Mouse (Mus musculus) heart, embryonic 16.5 days (tissue): ENCODE measurements around the gene Cyp17a1. TPM values are rescaled to one million over a fixed set of nuclear protein-coding genes. Genes with fewer than 3 reads are reported as not detected.
A peak's percentile ranks its signal among the peaks of the same experiment; 100 is the strongest.

Experiments
- ATAC-seq: fragments of 200-750 bp; cut with Nextera tagmentation; replicated peaks from 2 replicates; pipeline ENCODE4 v1.8.0; 2017; ENCODE audit warnings: moderate number of reproducible peaks; ENCODE audit not compliant: insufficient read depth, low FRiP score; ENCODE audit errors: extremely low read depth
- H3K27ac ChIP-seq: fragments of 300-500 bp; sonication (generic); 2 replicates; pipeline ENCODE4 v1.5.1; 2014; ENCODE audit warnings: mild to moderate bottlenecking, low read length, control low read depth, moderate library complexity
- H3K27me3 ChIP-seq: fragments of 300-500 bp; sonication (generic); 2 replicates; pipeline ENCODE4 v1.6.1; 2014; ENCODE audit warnings: low read length, mixed read lengths; ENCODE audit not compliant: control insufficient read depth, insufficient read depth
- H3K36me3 ChIP-seq: fragments of 300-500 bp; sonication (generic); 2 replicates; pipeline ENCODE4 v1.6.1; 2014; ENCODE audit not compliant: control insufficient read depth, insufficient read depth
- H3K4me1 ChIP-seq: fragments of 300-500 bp; sonication (generic); 2 replicates; pipeline ENCODE4 v1.6.1; 2014; ENCODE audit warnings: low read length, mixed read lengths; ENCODE audit not compliant: control insufficient read depth, insufficient read depth
- H3K4me2 ChIP-seq: fragments of 300-500 bp; sonication (generic); 2 replicates; pipeline ENCODE4 v1.6.1; 2014; ENCODE audit warnings: low read depth, mild to moderate bottlenecking, control low read depth, low read length
- H3K4me3 ChIP-seq: fragments of 300-500 bp; sonication (generic); 2 replicates; pipeline ENCODE4 v1.5.1; 2014; ENCODE audit warnings: mild to moderate bottlenecking, control low read depth, low read length
- H3K9ac ChIP-seq: fragments of 300-500 bp; sonication (generic); 2 replicates; pipeline ENCODE4 v1.6.1; 2014; ENCODE audit warnings: low read length, control low read depth
- H3K9me3 ChIP-seq: fragments of 300-500 bp; sonication (generic); replicated peaks from 2 replicates; pipeline ENCODE4 v1.6.1; 2016; ENCODE audit warnings: low read length; ENCODE audit not compliant: control insufficient read depth
- WGBS: fragments of 180-500 bp; shearing (Covaris S2); extraction: QIAGEN DNeasy Blood & Tissue Kit; methylation state at CpG from one replicate; pipeline ENCODE4 v1.1.7; 2014; 5-methylcytosine and 5-hydroxymethylcytosine counted together
- polyA plus RNA-seq: library from polyadenylated mRNA; unstranded; fragments of >200 nt; fragmentation: Nextera tagmentation; extraction: Ambion mirVana; gene quantifications from 2 replicates; pipeline ENCODE4 v1.2.1, GENCODE M21; 2015

Cyp17a1 gene
- polyA plus RNA-seq, 1 experiment from 2014 or later, result 1.7 TPM

GRCm38 (mm10) chr19:46640780-46641179, 32.2 kb downstream of the Cyp17a1 start:
- no peak overlapping the region for H3K4me2 ChIP-seq
- peak overlapping the region; percentile 32; the same call in 1 of the 2 replicates for H3K9ac ChIP-seq
- no peaks in the 10 kb centered on the region for H3K27me3 ChIP-seq
- H3K36me3 ChIP-seq, result peaks cover 11% of the 10 kb centered on the region
- H3K4me3 ChIP-seq, result no peak overlapping the region
- WGBS, result 86% methylated on average over 8 of the region's 8 CpGs
- H3K4me1 ChIP-seq, result peaks cover 80% of the 10 kb centered on the region
- no peaks in the 10 kb centered on the region for H3K9me3 ChIP-seq
- H3K27ac ChIP-seq, result peak overlapping the region; percentile 90
- no peak for ATAC-seq

GRCm38 (mm10) chr19:46639496-46639895, 33.5 kb downstream of the Cyp17a1 start:
- no peak for ATAC-seq
- H3K4me2 ChIP-seq, result no peak overlapping the region
- peaks cover 11% of the 10 kb centered on the region for H3K36me3 ChIP-seq
- peak overlapping the region; percentile 62 for H3K27ac ChIP-seq
- H3K4me3 ChIP-seq, result no peak overlapping the region
- peaks cover 77% of the 10 kb centered on the region for H3K4me1 ChIP-seq
- H3K9ac ChIP-seq, result no peak overlapping the region; the same call in 1 of the 2 replicates
- H3K27me3 ChIP-seq, result no peaks in the 10 kb centered on the region
- no peaks in the 10 kb centered on the region for H3K9me3 ChIP-seq
- 77% methylated on average over 14 of the region's 14 CpGs for WGBS

GRCm38 (mm10) chr19:46639053-46639452, 33.9 kb downstream of the Cyp17a1 start:
- H3K9ac ChIP-seq, result no peak overlapping the region

GRCm38 (mm10) chr19:46637598-46637997, 35.4 kb downstream of the Cyp17a1 start:
- H3K4me2 ChIP-seq, result no peak overlapping the region
- no peaks in the 10 kb centered on the region for H3K27me3 ChIP-seq
- no peak overlapping the region for H3K4me3 ChIP-seq
- 67% methylated on average over 6 of the region's 6 CpGs for WGBS
- H3K27ac ChIP-seq, result no peak overlapping the region
- H3K9ac ChIP-seq, result no peak overlapping the region
- peaks cover 11% of the 10 kb centered on the region for H3K36me3 ChIP-seq
- no peak for ATAC-seq
- H3K4me1 ChIP-seq, result peaks cover 68% of the 10 kb centered on the region
- H3K9me3 ChIP-seq, result no peaks in the 10 kb centered on the region

More at GRCm38 (mm10) chr19:46639053-46639452, 33.9 kb downstream of the Cyp17a1 start:
- H3K4me1 ChIP-seq, result peaks cover 76% of the 10 kb centered on the region
- H3K4me2 ChIP-seq, result no peak overlapping the region
- no peaks in the 10 kb centered on the region for H3K9me3 ChIP-seq
- no peak for ATAC-seq
- H3K36me3 ChIP-seq, result peaks cover 11% of the 10 kb centered on the region
- H3K27me3 ChIP-seq, result no peaks in the 10 kb centered on the region
- H3K27ac ChIP-seq, result peak overlapping the region; percentile 62
- H3K4me3 ChIP-seq, result no peak overlapping the region

- H3K27me3 ChIP-seq, result no peaks in the 10 kb centered on the region
- no peak for ATAC-seq
- H3K4me3 ChIP-seq, result no peak overlapping the region
- 30% methylated on average over 9 of the region's 9 CpGs for WGBS
- peaks cover 11% of the 10 kb centered on the region for H3K36me3 ChIP-seq
- peak overlapping the region; percentile 57 for H3K27ac ChIP-seq
- no peaks in the 10 kb centered on the region for H3K9me3 ChIP-seq
- H3K4me1 ChIP-seq, result peaks cover 54% of the 10 kb centered on the region
- no peak overlapping the region for H3K9ac ChIP-seq
- H3K4me2 ChIP-seq, result no peak overlapping the region; the same call in 1 of the 2 replicates
These were observed 37.2 kb downstream of the Cyp17a1 start for GRCm38 (mm10) chr19:46635766-46636165.

GRCm38 (mm10) chr19:46631637-46632036, 41.3 kb downstream of the Cyp17a1 start:
- H3K9me3 ChIP-seq, result no peaks in the 10 kb centered on the region
- peaks cover 70% of the 10 kb centered on the region for H3K4me1 ChIP-seq
- H3K27ac ChIP-seq, result no peak overlapping the region
- no peaks in the 10 kb centered on the region for H3K27me3 ChIP-seq
- 82% methylated on average over 9 of the region's 9 CpGs for WGBS
- no peaks in the 10 kb centered on the region for H3K36me3 ChIP-seq
- H3K9ac ChIP-seq, result no peak overlapping the region
- ATAC-seq, result no peak
- no peak overlapping the region for H3K4me3 ChIP-seq
- H3K4me2 ChIP-seq, result no peak overlapping the region

- Histone ChIP-seq H3K27ac (peak overlapping the region; percentile 26; the same call in 1 of the 2 replicates), H3K9ac (peak overlapping the region; percentile 16; the same call in 1 of the 2 replicates), H3K4me1 (peaks cover 64% of the 10 kb centered on the region), H3K36me3 (peaks cover 6% of the 10 kb centered on the region), H3K27me3 (no peaks in the 10 kb centered on the region), H3K4me2 (no peak overlapping the region), H3K4me3 (no peak overlapping the region), H3K9me3 (no peaks in the 10 kb centered on the region)
- WGBS, result 62% methylated on average over 9 of the region's 9 CpGs
- ATAC-seq, result no peak
These were observed 43.2 kb downstream of the Cyp17a1 start for GRCm38 (mm10) chr19:46629807-46630206.

- peaks cover 61% of the 10 kb centered on the region for H3K4me1 ChIP-seq
These were observed 44.6 kb downstream of the Cyp17a1 start for GRCm38 (mm10) chr19:46628403-46628802.

GRCm38 (mm10) chr19:46625519-46625918, 47.5 kb downstream of the Cyp17a1 start:
- H3K4me2 ChIP-seq, result peak overlapping the region; percentile 85
- H3K36me3 ChIP-seq, result peaks cover 7% of the 10 kb centered on the region
- WGBS, result 63% methylated on average over 10 of the region's 10 CpGs
- no peaks in the 10 kb centered on the region for H3K27me3 ChIP-seq
- H3K27ac ChIP-seq, result peak overlapping the region; percentile 99
- peaks cover 79% of the 10 kb centered on the region for H3K4me1 ChIP-seq
- H3K9me3 ChIP-seq, result no peaks in the 10 kb centered on the region
- no peak for ATAC-seq
- peak overlapping the region; percentile 68 for H3K4me3 ChIP-seq
- peak overlapping the region; percentile 25; the same call in 1 of the 2 replicates for H3K9ac ChIP-seq

More at GRCm38 (mm10) chr19:46628403-46628802, 44.6 kb downstream of the Cyp17a1 start:
- Histone ChIP-seq H3K9ac (peak overlapping the region; percentile 66), H3K36me3 (peaks cover 7% of the 10 kb centered on the region), H3K9me3 (no peaks in the 10 kb centered on the region), H3K4me3 (peak overlapping the region; percentile 16), H3K27ac (peak overlapping the region; percentile 81), H3K4me2 (peak overlapping the region; percentile 52), H3K27me3 (no peaks in the 10 kb centered on the region)
- no peak for ATAC-seq
- 27% methylated on average over 10 of the region's 10 CpGs for whole genome bisulfite sequencing
